Mouse (Mus musculus): ENCODE results near the gene Hace1. TPM values are rescaled to one million over a fixed set of nuclear protein-coding genes. Genes with fewer than 3 reads are reported as not detected.
A peak's percentile ranks its signal among the peaks of the same experiment; 100 is the strongest.
"Not testable (repeated sequence)": the region's sequence is repeated elsewhere in the genome, so short reads cannot be mapped to it uniquely, and the experiment has no call there.

Hace1 gene
- 15.3 and 16.0 TPM in 2 replicates for polyA plus RNA-seq (2015; fragmentation: Nextera tagmentation; extraction: Ambion mirVana)

- peak within 1 kb of the TSS; percentile 67 for H3K4me2 ChIP-seq
- H3K4me1 ChIP-seq = no peaks in the 10 kb centered on the region
- ATAC-seq = peak; percentile 99
- under 1% methylated on average over 52 of the region's 79 CpGs for WGBS
- H3K4me3 ChIP-seq = peak within 1 kb of the TSS; percentile 77
- H3K27ac ChIP-seq = peak within 1 kb of the TSS; percentile 97
- H3K9ac ChIP-seq = peak within 1 kb of the TSS; percentile 81
- no peaks in the 10 kb centered on the region for H3K36me3 ChIP-seq (ENCODE audit: poor library complexity, severe bottlenecking)
- no peaks in the 10 kb centered on the region for H3K27me3 ChIP-seq
- no peaks in the 10 kb centered on the region for H3K9me3 ChIP-seq (replicated peaks)
Observed at GRCm38 (mm10) chr10:45577731-45578297, at the start of gene Hace1. Hace1 (plus strand) TSS chr10:45577829.

DNA sequence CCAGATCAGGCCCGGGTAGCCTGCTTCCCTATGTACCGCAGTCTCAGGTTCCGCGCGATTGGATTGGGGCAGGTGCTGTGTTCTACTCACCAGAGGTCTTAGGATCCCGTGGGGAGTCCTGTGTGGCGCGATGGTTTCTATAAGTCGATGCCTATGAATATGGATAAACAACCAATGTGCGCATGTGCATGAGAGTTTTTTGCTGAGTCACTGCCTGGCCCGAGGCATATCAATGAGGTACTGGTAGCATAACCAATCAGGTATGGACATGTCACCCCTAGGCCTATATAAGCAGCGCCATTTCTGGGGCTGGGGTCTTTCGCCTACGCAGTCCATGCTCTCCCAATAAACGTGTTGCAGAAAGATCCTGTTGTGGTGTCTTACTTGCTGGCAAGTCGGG is 40.3 kb upstream of the Hace1 start:
- not testable (repeated sequence) for H3K27me3 ChIP-seq; H3K4me2 ChIP-seq; H3K36me3 ChIP-seq (ENCODE audit: poor library complexity, severe bottlenecking); H3K9ac ChIP-seq; H3K27ac ChIP-seq; ATAC-seq; H3K9me3 ChIP-seq (replicated peaks); H3K4me3 ChIP-seq; H3K4me1 ChIP-seq
- 96% methylated on average over 16 of the region's 16 CpGs for WGBS

- ATAC-seq = no peak
- Histone ChIP-seq H3K4me1 (no peaks in the 10 kb centered on the region), H3K9me3 (replicated peaks) (no peaks in the 10 kb centered on the region), H3K4me3 (no peak overlapping the region), H3K27me3 (no peaks in the 10 kb centered on the region), H3K4me2 (no peak overlapping the region), H3K36me3 (ENCODE audit: poor library complexity, severe bottlenecking) (no peaks in the 10 kb centered on the region), H3K27ac (no peak overlapping the region), H3K9ac (no peak overlapping the region)
- WGBS = 27% methylated on average over 2 of the region's 2 CpGs
Observed at GRCm38 (mm10) chr10:45542726-45543125, 34.9 kb upstream of the Hace1 start.

GRCm38 (mm10) chr10:45546799-45547198 is 30.8 kb upstream of the Hace1 start:
- ATAC-seq = no peak

GRCm38 (mm10) chr10:45578298-45578821 is 731 bp downstream of the Hace1 start:
- H3K36me3 ChIP-seq (ENCODE audit: poor library complexity, severe bottlenecking) = no peaks in the 10 kb centered on the region

More at GRCm38 (mm10) chr10:45546799-45547198, 30.8 kb upstream of the Hace1 start:
- no peak overlapping the region for H3K4me2 ChIP-seq
- WGBS = 43% methylated on average over 7 of the region's 7 CpGs
- no peak overlapping the region for H3K27ac ChIP-seq
- no peak overlapping the region for H3K4me3 ChIP-seq
- H3K36me3 ChIP-seq (ENCODE audit: poor library complexity, severe bottlenecking) = no peaks in the 10 kb centered on the region
- H3K27me3 ChIP-seq = no peaks in the 10 kb centered on the region
- H3K9ac ChIP-seq = no peak overlapping the region
- H3K4me1 ChIP-seq = no peaks in the 10 kb centered on the region
- peaks cover 11% of the 10 kb centered on the region for H3K9me3 ChIP-seq (replicated peaks)

DNA sequence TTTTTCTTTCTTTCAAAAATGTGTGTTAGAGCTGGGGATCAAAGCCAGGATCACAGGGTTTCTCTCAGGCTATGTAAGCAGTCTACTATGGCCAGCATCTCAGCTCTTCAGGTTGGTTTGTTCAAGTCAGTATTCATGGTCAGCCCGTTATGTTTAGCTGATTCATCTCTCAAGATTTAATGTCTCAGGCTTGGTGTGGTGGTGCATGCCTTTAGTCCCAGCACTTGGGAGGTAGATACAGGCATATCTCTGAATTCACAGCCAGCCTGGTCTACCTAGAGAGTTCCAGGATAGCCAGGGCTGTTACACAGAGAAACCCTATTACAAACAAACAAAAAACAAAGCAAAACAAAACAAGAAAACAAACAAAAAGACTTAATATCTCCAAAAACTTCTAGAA is 5.7 kb downstream of the Hace1 start:
- H3K36me3 ChIP-seq (ENCODE audit: poor library complexity, severe bottlenecking) = no peaks in the 10 kb centered on the region
- ATAC-seq = no peak
- H3K27ac ChIP-seq = no peak overlapping the region
- H3K4me2 ChIP-seq = no peak overlapping the region
- H3K9ac ChIP-seq = no peak overlapping the region
- WGBS = 79% methylated on average over 1 of the region's 1 CpGs
- H3K4me1 ChIP-seq = no peaks in the 10 kb centered on the region
- no peak overlapping the region for H3K4me3 ChIP-seq
- no peaks in the 10 kb centered on the region for H3K9me3 ChIP-seq (replicated peaks)
- no peaks in the 10 kb centered on the region for H3K27me3 ChIP-seq

More at GRCm38 (mm10) chr10:45578298-45578821, 731 bp downstream of the Hace1 start:
- Histone ChIP-seq H3K27me3 (no peaks in the 10 kb centered on the region), H3K4me2 (peak overlapping the region; percentile 67), H3K4me3 (peak overlapping the region; percentile 77), H3K9me3 (replicated peaks) (no peaks in the 10 kb centered on the region), H3K4me1 (no peaks in the 10 kb centered on the region), H3K27ac (peak overlapping the region; percentile 97), H3K9ac (peak overlapping the region; percentile 81)
- 0% methylated on average over 23 of the region's 23 CpGs for WGBS
- peak; percentile 88 for ATAC-seq

DNA sequence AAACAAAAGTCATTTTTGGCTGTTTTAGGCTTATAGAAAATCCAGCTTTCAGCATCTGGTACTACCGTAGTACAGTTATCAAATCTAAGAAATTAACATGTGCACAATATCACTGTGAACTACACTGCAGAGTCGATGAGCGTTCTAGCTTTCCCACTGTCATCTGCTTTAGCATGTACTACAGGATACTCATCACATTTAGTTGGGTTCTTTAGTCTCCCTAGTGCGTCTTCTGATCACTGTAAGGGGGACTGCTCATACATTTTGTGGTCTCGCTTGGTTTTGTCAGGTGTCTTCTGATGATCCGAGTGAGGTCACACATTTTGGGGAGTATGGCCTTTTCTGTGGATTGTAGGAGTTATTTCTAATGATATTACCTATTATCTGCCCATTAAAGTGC is 6.2 kb downstream of the Hace1 start:
- WGBS = 98% methylated on average over 6 of the region's 6 CpGs
- H3K4me2 ChIP-seq = no peak overlapping the region
- no peak for ATAC-seq
- no peak overlapping the region for H3K4me3 ChIP-seq
- no peak overlapping the region for H3K9ac ChIP-seq
- no peaks in the 10 kb centered on the region for H3K36me3 ChIP-seq (ENCODE audit: poor library complexity, severe bottlenecking)
- no peaks in the 10 kb centered on the region for H3K27me3 ChIP-seq
- H3K9me3 ChIP-seq (replicated peaks) = no peaks in the 10 kb centered on the region
- H3K4me1 ChIP-seq = no peaks in the 10 kb centered on the region
- no peak overlapping the region for H3K27ac ChIP-seq

DNA sequence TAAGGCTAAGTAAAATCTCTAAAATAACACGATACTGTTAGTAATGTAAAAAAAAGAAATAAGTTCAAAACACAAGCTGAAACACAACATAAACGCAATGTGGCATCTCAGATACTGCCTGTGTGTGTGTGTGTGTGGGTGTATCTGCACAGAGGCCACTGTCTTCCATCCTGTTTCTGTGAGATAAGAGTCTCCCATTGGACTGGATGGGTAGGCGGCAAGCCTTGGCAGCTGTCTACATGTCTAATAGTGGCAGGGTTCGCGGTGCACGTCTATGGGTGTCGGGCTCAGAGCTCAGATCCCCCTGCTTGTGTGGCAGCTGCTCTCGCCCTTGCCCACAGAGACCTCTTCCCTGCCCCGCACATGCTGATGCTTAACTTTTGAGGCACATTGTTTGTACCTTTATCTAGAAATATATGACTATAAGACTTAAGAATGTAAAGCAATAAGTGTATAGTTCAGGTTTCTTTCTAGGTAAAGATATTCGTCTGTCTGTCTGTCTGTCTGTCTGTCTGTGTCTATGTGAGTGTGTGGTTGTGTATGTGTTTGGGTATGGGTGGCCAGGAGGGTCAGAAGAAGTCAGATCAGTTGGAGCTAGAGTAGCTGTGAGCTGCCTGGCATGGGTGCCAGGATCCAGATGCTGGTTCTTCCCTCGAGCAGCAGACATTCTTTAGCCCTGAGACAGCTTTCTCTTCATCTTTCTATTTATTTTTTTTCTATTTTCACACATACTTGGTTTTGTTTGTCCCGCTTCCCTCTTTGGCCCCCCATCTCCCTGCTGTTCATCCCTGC is 6.9 kb downstream of the Hace1 start:
- Histone ChIP-seq H3K9me3 (replicated peaks) (no peaks in the 10 kb centered on the region), H3K4me3 (no peak overlapping the region), H3K27me3 (no peaks in the 10 kb centered on the region), H3K9ac (no peak overlapping the region), H3K36me3 (ENCODE audit: poor library complexity, severe bottlenecking) (no peaks in the 10 kb centered on the region), H3K4me2 (no peak overlapping the region), H3K4me1 (no peaks in the 10 kb centered on the region), H3K27ac (no peak overlapping the region)
- ATAC-seq = no peak
- WGBS = 90% methylated on average over 12 of the region's 12 CpGs

DNA sequence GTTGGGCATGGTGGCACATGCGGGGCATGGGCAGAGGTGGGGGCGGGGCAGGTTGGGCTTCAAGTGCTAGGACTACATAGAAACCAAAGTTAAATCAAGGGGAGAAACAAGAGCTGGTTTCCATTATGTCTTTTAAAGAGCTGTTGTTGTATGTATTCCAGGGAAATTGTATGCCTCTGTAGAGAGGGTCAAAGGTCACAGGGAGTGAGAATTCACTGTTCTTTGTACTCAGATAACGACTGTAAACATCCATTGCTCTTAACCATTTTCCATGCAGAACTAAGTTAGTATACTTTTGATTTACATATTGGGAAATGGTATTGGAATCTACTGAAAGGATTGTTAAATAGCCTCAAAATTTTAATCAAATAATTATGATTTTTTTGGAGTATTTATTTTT is 28.2 kb downstream of the Hace1 start:
- H3K36me3 ChIP-seq (ENCODE audit: poor library complexity, severe bottlenecking) = peaks cover 15% of the 10 kb centered on the region
- no peak for ATAC-seq
- no peak overlapping the region for H3K27ac ChIP-seq
- no peaks in the 10 kb centered on the region for H3K9me3 ChIP-seq (replicated peaks)
- 62% methylated on average over 3 of the region's 3 CpGs for WGBS
- H3K4me2 ChIP-seq = no peak overlapping the region
- no peak overlapping the region for H3K4me3 ChIP-seq
- H3K27me3 ChIP-seq = no peaks in the 10 kb centered on the region
- H3K9ac ChIP-seq = no peak overlapping the region
- no peaks in the 10 kb centered on the region for H3K4me1 ChIP-seq

DNA sequence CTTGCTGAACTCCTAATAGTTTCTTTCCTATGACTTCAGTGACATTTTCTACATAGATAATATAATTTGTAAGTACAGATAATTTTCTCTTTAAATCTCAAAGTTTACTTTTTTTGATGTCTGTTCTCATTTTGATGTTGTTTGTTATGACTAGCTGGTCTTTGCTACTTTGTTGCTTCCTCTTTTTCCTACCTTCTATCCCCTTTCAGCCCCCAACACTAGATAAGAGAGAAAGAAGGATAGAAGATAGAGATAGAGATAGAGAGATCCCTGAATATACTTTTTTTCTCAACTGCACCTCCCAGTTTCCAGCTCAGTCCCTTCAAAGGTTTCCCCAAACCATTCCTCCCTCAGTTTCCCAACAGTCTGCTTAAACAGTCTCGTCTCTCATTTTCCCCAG is 33.1 kb downstream of the Hace1 start:
- H3K9me3 ChIP-seq (replicated peaks) = no peaks in the 10 kb centered on the region
- ATAC-seq = no peak
- peaks cover 16% of the 10 kb centered on the region for H3K36me3 ChIP-seq (ENCODE audit: poor library complexity, severe bottlenecking)
- no peak overlapping the region for H3K27ac ChIP-seq
- H3K4me1 ChIP-seq = no peaks in the 10 kb centered on the region
- no peak overlapping the region for H3K4me3 ChIP-seq
- WGBS = 79% methylated on average over 1 of the region's 1 CpGs
- H3K4me2 ChIP-seq = no peak overlapping the region
- no peaks in the 10 kb centered on the region for H3K27me3 ChIP-seq
- H3K9ac ChIP-seq = no peak overlapping the region

DNA sequence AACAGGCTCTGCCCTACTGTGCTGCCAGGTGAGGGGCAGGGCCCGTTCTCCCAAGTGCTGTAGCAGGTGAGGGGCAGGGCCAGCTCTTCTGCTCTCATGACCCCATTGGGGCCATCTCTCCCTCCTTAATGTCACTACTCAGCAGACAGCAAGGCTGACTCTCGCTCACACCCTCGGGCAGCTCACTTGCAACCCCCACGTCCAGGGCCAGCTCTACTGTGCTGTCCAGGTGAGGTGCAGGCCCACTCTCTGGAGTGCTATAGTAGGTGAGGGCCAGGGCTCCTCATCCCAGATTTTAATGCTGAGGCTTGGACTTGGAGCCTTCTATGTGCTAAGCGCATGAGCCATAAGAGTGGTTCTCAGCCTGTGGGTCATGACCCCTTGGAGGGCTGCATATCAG is 38.4 kb downstream of the Hace1 start:
- WGBS = 93% methylated on average over 5 of the region's 5 CpGs

GRCm38 (mm10) chr10:45619039-45619438 is 41.4 kb downstream of the Hace1 start:
- Histone ChIP-seq H3K4me2 (no peak overlapping the region), H3K9ac (no peak overlapping the region), H3K4me1 (no peaks in the 10 kb centered on the region), H3K27me3 (no peaks in the 10 kb centered on the region), H3K9me3 (replicated peaks) (no peaks in the 10 kb centered on the region), H3K36me3 (ENCODE audit: poor library complexity, severe bottlenecking) (peaks cover 7% of the 10 kb centered on the region; the same call in 1 of the 2 replicates), H3K27ac (no peak overlapping the region), H3K4me3 (no peak overlapping the region)
- ATAC-seq = no peak
- WGBS = 84% methylated on average over 3 of the region's 3 CpGs

More for the DNA sequence above, 38.4 kb downstream of the Hace1 start:
- peaks cover 8% of the 10 kb centered on the region; the same call in 1 of the 2 replicates for H3K36me3 ChIP-seq (ENCODE audit: poor library complexity, severe bottlenecking)
- no peak overlapping the region for H3K4me3 ChIP-seq
- no peaks in the 10 kb centered on the region for H3K9me3 ChIP-seq (replicated peaks)
- no peak overlapping the region for H3K9ac ChIP-seq
- no peak overlapping the region for H3K27ac ChIP-seq
- H3K4me1 ChIP-seq = no peaks in the 10 kb centered on the region
- no peak overlapping the region for H3K4me2 ChIP-seq
- no peak for ATAC-seq
- no peaks in the 10 kb centered on the region for H3K27me3 ChIP-seq
